Mouse (Mus musculus): ENCODE data around the gene Twist2. TPM values are rescaled to one million over a fixed set of nuclear protein-coding genes. Genes with fewer than 3 reads are reported as not detected.

Gene Twist2
- polyA plus RNA-seq, 1 experiment from 2014 or later = 45.3 TPM

DNA sequence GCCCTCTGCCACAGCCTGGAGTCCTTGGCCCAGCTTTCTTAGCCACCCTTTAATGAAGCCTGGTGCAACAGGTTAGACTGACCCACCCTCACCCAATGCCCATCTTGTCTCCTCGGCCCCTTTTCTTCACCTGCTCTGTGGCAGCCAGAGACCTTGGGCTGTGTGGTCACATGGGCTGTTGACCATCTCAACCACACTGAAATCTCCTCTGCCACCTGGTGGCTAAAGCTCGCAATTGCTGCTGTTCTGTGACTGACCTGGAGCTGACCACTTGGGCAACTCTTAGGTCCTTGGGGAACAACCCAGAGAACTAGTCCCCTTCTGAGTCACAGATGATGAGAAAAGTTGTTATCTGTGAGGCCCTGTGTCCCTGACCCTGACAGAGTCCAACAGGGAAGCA is 73.4 kb downstream of the Twist2 start:
- no peaks in the 10 kb centered on the region for H3K9me3 ChIP-seq
- no peaks in the 10 kb centered on the region for H3K36me3 ChIP-seq
- H3K4me3 ChIP-seq (replicated peaks) = no peak overlapping the region
- H3K4me1 ChIP-seq (replicated peaks) = peaks cover 30% of the 10 kb centered on the region
- no peak overlapping the region for H3K4me2 ChIP-seq
- 9% methylated on average over 2 of the region's 2 CpGs for WGBS
- no peak for ATAC-seq (ENCODE audit: insufficient number of reproducible peaks, insufficient read depth, low FRiP score, low TSS enrichment, low read depth)
- no peak overlapping the region for H3K9ac ChIP-seq (replicated peaks)
- no peak overlapping the region for H3K27ac ChIP-seq
- H3K27me3 ChIP-seq = peaks cover 6% of the 10 kb centered on the region; the same call in 1 of the 2 replicates

DNA sequence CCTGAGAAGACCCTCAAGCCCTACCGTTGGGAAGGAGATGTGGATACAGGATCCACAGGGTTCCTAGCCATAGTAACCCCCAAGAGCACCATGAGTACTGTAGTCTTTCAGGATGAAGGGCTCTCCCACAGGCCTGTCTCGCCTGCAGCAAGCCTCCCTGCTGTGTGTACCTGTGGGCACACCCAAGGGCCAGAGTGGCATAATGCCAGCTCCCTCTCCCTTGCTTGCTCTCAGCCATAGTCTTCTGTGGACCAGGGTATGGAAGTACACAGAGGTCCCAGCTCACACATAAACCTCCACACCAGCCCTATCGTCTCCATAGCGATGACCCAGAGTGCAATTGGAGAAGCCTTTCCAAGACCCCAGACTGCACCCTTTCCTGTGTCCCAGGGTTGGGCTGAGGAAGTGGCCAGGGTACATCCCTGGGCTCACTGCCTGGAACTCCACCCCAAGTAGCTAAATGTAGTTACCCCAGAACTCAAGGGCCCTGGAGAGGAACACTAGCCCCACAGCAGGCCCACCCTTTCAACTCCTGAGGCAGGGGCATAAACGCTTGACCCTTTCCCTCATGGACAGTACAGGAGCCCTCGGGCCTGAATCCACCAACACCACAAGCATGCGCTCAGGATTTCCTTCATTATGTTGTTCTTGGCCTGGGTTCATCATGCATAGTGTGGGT is 73.9 kb downstream of the Twist2 start:
- H3K4me3 ChIP-seq (replicated peaks) = no peak overlapping the region
- H3K4me2 ChIP-seq = no peak overlapping the region
- no peak overlapping the region for H3K27ac ChIP-seq
- H3K9me3 ChIP-seq = no peaks in the 10 kb centered on the region
- H3K9ac ChIP-seq (replicated peaks) = no peak overlapping the region
- WGBS = 67% methylated on average over 7 of the region's 7 CpGs
- H3K36me3 ChIP-seq = no peaks in the 10 kb centered on the region
- no peak; the same call in 1 of the 2 replicates for ATAC-seq (ENCODE audit: insufficient number of reproducible peaks, insufficient read depth, low FRiP score, low TSS enrichment, low read depth)
- peaks cover 30% of the 10 kb centered on the region for H3K4me1 ChIP-seq (replicated peaks)
- peaks cover 6% of the 10 kb centered on the region; the same call in 1 of the 2 replicates for H3K27me3 ChIP-seq

DNA sequence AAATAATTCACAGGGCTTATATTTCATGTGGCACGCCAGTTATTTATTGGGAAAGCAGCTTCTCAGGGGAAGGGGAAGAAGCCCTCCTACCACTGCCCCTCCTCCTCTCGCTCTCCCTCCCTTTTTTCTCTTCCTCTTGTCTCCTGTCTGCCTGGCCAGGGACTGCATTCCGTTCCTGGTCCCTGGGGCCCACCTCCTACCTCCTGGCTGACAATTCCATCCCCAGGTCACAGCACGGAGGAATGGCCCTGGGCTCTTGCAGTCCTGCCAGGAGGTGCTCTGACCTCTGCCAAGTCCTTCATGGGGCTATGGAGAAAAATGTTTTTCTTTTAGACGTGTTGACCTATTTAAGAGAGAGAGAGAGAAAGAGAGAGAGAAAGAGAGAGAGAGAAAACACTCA is 77.4 kb downstream of the Twist2 start:
- peaks cover under 1% of the 10 kb centered on the region; the same call in 1 of the 2 replicates for H3K9me3 ChIP-seq
- H3K36me3 ChIP-seq = no peaks in the 10 kb centered on the region
- peaks cover 3% of the 10 kb centered on the region; the same call in 1 of the 2 replicates for H3K4me1 ChIP-seq (replicated peaks)
- 34% methylated on average over 5 of the region's 5 CpGs for WGBS
- 0 out of 2 replicates have a peak, but pooled peaks cover 6% of the 10 kb centered on the region for H3K27me3 ChIP-seq
- no peak overlapping the region for H3K4me2 ChIP-seq
- no peak overlapping the region for H3K9ac ChIP-seq (replicated peaks)
- H3K27ac ChIP-seq = no peak overlapping the region
- ATAC-seq (ENCODE audit: insufficient number of reproducible peaks, insufficient read depth, low FRiP score, low TSS enrichment, low read depth) = no peak
- no peak overlapping the region for H3K4me3 ChIP-seq (replicated peaks)

DNA sequence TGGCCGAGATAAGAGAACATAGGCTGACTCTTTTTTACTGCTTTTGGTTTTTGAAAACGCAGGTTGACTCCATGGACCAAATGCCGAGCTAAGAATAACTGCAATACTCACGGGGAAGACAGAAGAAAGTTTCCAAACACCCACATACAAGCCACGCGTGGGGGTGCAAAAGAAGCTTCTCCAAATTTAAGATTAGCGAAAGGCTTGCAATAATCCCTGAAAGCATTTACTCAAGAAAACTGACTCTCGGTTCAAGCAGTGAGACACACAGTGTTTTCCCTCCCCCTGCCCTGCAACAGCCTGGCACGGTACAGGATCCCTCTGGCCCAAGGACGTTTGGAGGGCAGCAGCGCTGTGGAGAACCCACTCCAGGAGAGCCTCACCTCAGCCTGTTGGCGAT is 78.9 kb downstream of the Twist2 start:
- 90% methylated on average over 12 of the region's 12 CpGs for WGBS
- Histone ChIP-seq H3K27ac (no peak overlapping the region), H3K27me3 (no peaks in the 10 kb centered on the region), H3K9ac (replicated peaks) (no peak overlapping the region), H3K4me3 (replicated peaks) (no peak overlapping the region), H3K9me3 (peaks cover 3% of the 10 kb centered on the region; the same call in 1 of the 2 replicates), H3K4me1 (replicated peaks) (no peaks in the 10 kb centered on the region; the same call in 1 of the 2 replicates), H3K36me3 (no peaks in the 10 kb centered on the region), H3K4me2 (no peak overlapping the region)
- no peak for ATAC-seq (ENCODE audit: insufficient number of reproducible peaks, insufficient read depth, low FRiP score, low TSS enrichment, low read depth)

DNA sequence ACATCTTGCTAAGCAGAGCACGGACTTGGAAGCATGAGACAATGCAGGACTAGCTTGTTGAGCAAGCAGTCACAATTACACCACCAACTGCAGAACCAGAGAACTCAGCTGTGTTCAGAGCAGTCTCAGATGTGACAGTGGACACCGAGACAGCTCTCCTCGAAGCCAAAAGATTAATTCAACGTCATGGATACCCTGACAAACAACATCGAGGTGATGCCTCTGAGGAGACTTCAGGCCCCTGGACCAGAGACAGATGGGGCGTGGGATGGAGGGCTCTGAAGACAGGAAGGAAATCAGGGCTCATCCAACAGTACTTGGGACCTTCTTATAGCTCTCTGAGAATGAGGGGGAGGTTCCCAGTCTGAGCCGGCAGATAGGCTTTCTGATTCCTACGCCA is 79.6 kb downstream of the Twist2 start:
- no peak overlapping the region for H3K9ac ChIP-seq (replicated peaks)
- H3K36me3 ChIP-seq = no peaks in the 10 kb centered on the region
- no peaks in the 10 kb centered on the region; the same call in 1 of the 2 replicates for H3K4me1 ChIP-seq (replicated peaks)
- ATAC-seq (ENCODE audit: insufficient number of reproducible peaks, insufficient read depth, low FRiP score, low TSS enrichment, low read depth) = no peak
- whole genome bisulfite sequencing = 67% methylated on average over 8 of the region's 8 CpGs
- no peaks in the 10 kb centered on the region for H3K27me3 ChIP-seq
- no peak overlapping the region for H3K4me2 ChIP-seq
- H3K9me3 ChIP-seq = peaks cover 3% of the 10 kb centered on the region; the same call in 1 of the 2 replicates
- H3K27ac ChIP-seq = no peak overlapping the region
- no peak overlapping the region for H3K4me3 ChIP-seq (replicated peaks)

DNA sequence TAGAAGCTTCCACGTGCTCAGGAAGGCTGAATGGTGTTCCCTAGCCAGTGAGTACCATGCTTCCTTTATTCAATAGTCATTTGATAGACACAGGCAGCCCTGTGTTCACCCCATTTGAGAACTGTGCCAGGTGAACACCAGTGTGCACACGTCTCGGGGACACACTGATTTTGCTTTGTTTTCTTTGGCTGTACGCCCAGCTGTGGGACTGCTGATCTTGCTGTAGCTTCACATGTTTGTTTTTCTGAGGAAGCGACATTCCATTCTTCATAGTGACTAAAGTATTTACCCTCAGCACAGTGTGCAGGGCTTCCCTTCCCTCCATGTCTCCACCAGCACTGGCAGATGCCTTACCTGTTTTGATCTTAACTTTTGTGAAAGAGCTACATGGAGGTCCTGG is 81.9 kb downstream of the Twist2 start:
- Histone ChIP-seq H3K27ac (no peak overlapping the region), H3K4me2 (no peak overlapping the region), H3K9ac (replicated peaks) (no peak overlapping the region), H3K4me3 (replicated peaks) (no peak overlapping the region), H3K36me3 (no peaks in the 10 kb centered on the region), H3K4me1 (replicated peaks) (no peaks in the 10 kb centered on the region; the same call in 1 of the 2 replicates), H3K27me3 (no peaks in the 10 kb centered on the region), H3K9me3 (peaks cover 3% of the 10 kb centered on the region; the same call in 1 of the 2 replicates)
- WGBS = 76% methylated on average over 5 of the region's 5 CpGs
- no peak for ATAC-seq (ENCODE audit: insufficient number of reproducible peaks, insufficient read depth, low FRiP score, low TSS enrichment, low read depth)

DNA sequence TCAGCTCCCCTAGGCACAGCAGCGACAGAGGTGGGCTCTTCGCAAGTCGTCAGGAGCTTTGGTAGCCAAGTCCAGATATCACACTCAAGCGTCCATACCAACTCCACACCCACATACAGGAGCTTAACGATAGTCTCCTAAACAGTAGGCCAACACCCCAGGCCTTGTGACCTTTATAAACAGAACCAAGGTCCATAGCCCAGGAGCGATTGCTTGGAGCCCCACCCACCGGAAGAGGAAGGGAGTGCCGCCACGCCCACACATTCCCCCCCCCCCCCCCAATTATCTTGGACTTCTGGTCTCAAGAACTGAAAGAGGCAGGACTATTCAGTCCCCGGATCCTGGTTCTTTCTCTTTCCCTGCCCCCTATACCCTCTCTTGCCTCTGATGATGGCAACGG is 92.3 kb downstream of the Twist2 start:
- Histone ChIP-seq H3K4me2 (no peak overlapping the region), H3K4me1 (replicated peaks) (no peaks in the 10 kb centered on the region), H3K36me3 (no peaks in the 10 kb centered on the region), H3K4me3 (replicated peaks) (no peak overlapping the region), H3K9me3 (no peaks in the 10 kb centered on the region), H3K9ac (replicated peaks) (no peak overlapping the region), H3K27me3 (no peaks in the 10 kb centered on the region), H3K27ac (no peak overlapping the region)
- ATAC-seq (ENCODE audit: insufficient number of reproducible peaks, insufficient read depth, low FRiP score, low TSS enrichment, low read depth) = no peak
- 89% methylated on average over 11 of the region's 11 CpGs for WGBS

DNA sequence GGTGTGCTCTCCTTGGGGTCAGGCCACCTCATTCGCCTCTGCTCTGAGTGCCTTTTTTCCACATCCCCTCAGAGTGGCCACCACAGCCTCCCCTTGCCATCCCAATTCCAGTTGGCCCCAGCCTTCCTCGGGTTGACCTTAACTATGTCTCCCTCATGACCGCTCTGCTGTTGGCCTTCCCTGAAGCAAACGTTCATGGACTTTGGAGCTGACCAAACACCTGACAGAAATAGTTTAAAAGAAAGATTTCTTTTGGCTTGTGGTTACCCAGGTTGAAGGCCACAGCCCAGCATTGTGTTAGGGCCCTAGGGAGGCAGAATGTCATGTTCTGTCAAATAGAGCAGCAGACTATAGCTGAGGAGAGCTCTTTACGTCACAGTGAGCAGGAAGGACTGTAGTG is 93.0 kb downstream of the Twist2 start:
- Histone ChIP-seq H3K4me3 (replicated peaks) (no peak overlapping the region), H3K27me3 (no peaks in the 10 kb centered on the region), H3K27ac (no peak overlapping the region), H3K9me3 (no peaks in the 10 kb centered on the region), H3K36me3 (no peaks in the 10 kb centered on the region), H3K4me2 (no peak overlapping the region), H3K4me1 (replicated peaks) (no peaks in the 10 kb centered on the region), H3K9ac (replicated peaks) (no peak overlapping the region)
- no peak for ATAC-seq (ENCODE audit: insufficient number of reproducible peaks, insufficient read depth, low FRiP score, low TSS enrichment, low read depth)
- WGBS = 88% methylated on average over 5 of the region's 5 CpGs

DNA sequence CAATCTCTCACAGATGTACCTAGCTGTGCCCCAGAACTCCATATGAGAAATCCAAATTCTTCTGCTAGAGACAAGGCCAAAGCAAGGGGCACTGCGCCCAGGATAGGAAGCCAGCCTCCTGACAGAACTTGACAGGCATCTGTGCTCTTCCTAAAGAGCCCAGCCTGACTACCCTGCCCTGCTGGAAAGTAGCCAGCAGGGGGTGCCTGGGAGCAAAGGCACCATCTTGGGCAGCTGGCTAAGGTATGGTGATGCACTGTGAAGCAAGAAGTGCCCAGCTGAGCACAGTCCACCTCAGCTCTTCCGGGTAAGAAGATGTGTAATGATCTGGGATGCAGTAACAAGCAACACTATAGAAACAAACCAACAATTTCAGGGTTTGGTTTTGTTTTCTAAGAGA is 95.8 kb downstream of the Twist2 start:
- 91% methylated on average over 2 of the region's 2 CpGs for WGBS

More for the DNA sequence above, 95.8 kb downstream of the Twist2 start:
- Histone ChIP-seq H3K9ac (replicated peaks) (no peak overlapping the region), H3K36me3 (no peaks in the 10 kb centered on the region), H3K4me3 (replicated peaks) (no peak overlapping the region), H3K4me1 (replicated peaks) (no peaks in the 10 kb centered on the region), H3K27ac (no peak overlapping the region), H3K4me2 (no peak overlapping the region), H3K27me3 (no peaks in the 10 kb centered on the region), H3K9me3 (no peaks in the 10 kb centered on the region)
- ATAC-seq (ENCODE audit: insufficient number of reproducible peaks, insufficient read depth, low FRiP score, low TSS enrichment, low read depth) = no peak
